Mouse (Mus musculus): ENCODE measurements at regions not wholly inside any gene's neighbourhood (a gene's known extent, or its start where the extent isn't known, plus 50 kb on each side); places are given as distances from the start of the nearest gene placed in this dataset.
A peak's percentile ranks its signal among the peaks of the same experiment; 100 is the strongest.

- DNase-seq (ENCODE audit: low spot score in 2 of 2) = no peak
Observed at GRCm38 (mm10) chr7:36420741-36421140, 277.2 kb upstream of the Tshz3 start.

- peak; percentile 28 to 36 for DNase-seq (ENCODE audit: low spot score in 2 of 2)
Observed at GRCm38 (mm10) chr7:36449181-36449915, 248.6 kb upstream of the Tshz3 start.

GRCm38 (mm10) chr7:36453816-36454215 lies 244.1 kb upstream of the Tshz3 start:
- DNase-seq (ENCODE audit: low spot score in 2 of 2) = no peak

- DNase-seq (ENCODE audit: low spot score in 2 of 2) = no peak
Observed at GRCm38 (mm10) chr7:36456080-36456479, 241.8 kb upstream of the Tshz3 start.

- DNase-seq (ENCODE audit: low spot score in 2 of 2) = no peak
Observed at GRCm38 (mm10) chr7:36462422-36462833, 235.5 kb upstream of the Tshz3 start.

GRCm38 (mm10) chr7:36469386-36469785 lies 228.5 kb upstream of the Tshz3 start:
- DNase-seq (ENCODE audit: low spot score in 2 of 2) = no peak

- DNase-seq (ENCODE audit: low spot score in 2 of 2) = no peak
Observed at GRCm38 (mm10) chr7:36473532-36473931, 224.4 kb upstream of the Tshz3 start.

- no peak for DNase-seq (ENCODE audit: low spot score in 2 of 2)
Observed at GRCm38 (mm10) chr7:36476434-36476833, 221.5 kb upstream of the Tshz3 start.

GRCm38 (mm10) chr7:36476851-36477644 lies 220.9 kb upstream of the Tshz3 start:
- no peak for DNase-seq (ENCODE audit: low spot score in 2 of 2)

GRCm38 (mm10) chr7:36488155-36488554 lies 209.8 kb upstream of the Tshz3 start:
- no peak for DNase-seq (ENCODE audit: low spot score in 2 of 2)

- no peak for DNase-seq (ENCODE audit: low spot score in 2 of 2)
Observed at GRCm38 (mm10) chr7:36491173-36491581, 206.7 kb upstream of the Tshz3 start.

- DNase-seq (ENCODE audit: low spot score in 2 of 2) = no peak
Observed at GRCm38 (mm10) chr7:36504010-36504875, 193.7 kb upstream of the Tshz3 start.

- DNase-seq (ENCODE audit: low spot score in 2 of 2) = no peak
Observed at GRCm38 (mm10) chr7:36507895-36508431, 190.0 kb upstream of the Tshz3 start.

GRCm38 (mm10) chr7:36513680-36514079 lies 184.2 kb upstream of the Tshz3 start:
- no peak for DNase-seq (ENCODE audit: low spot score in 2 of 2)

GRCm38 (mm10) chr7:36516094-36516663 lies 181.7 kb upstream of the Tshz3 start:
- no peak for DNase-seq (ENCODE audit: low spot score in 2 of 2)

GRCm38 (mm10) chr7:36519027-36519426 lies 178.9 kb upstream of the Tshz3 start:
- DNase-seq (ENCODE audit: low spot score in 2 of 2) = no peak

- DNase-seq (ENCODE audit: low spot score in 2 of 2) = no peak
Observed at GRCm38 (mm10) chr7:36522960-36523359, 175.0 kb upstream of the Tshz3 start.

GRCm38 (mm10) chr7:36526148-36526547 lies 171.8 kb upstream of the Tshz3 start:
- DNase-seq (ENCODE audit: low spot score in 2 of 2) = no peak

- no peak for DNase-seq (ENCODE audit: low spot score in 2 of 2)
Observed at GRCm38 (mm10) chr7:36526692-36527091, 171.2 kb upstream of the Tshz3 start.

- DNase-seq (ENCODE audit: low spot score in 2 of 2) = peak in 1 of 2 experiments; percentile 5
Observed at GRCm38 (mm10) chr7:36529504-36530065, 168.3 kb upstream of the Tshz3 start.

GRCm38 (mm10) chr7:36531559-36531958 lies 166.4 kb upstream of the Tshz3 start:
- DNase-seq (ENCODE audit: low spot score in 2 of 2) = no peak

Measured in frontal cortex, postnatal 25 days (tissue).